Comparison of ENCODE assay signal across 10 mouse cellular contexts in genomic region chr6:114042332-114042731, GRCm38 (mm10). TPM values are rescaled to one million over a fixed set of nuclear protein-coding genes. Genes with fewer than 3 reads are reported as not detected.
DNase-seq lines count a peak whose midpoint lies in the region; ATAC-seq and TF ChIP-seq lines count a peak whose summit lies in the region.
"Had no signal": no experiment of that assay in that cellular context is flagged by ENCODE, and none has a peak within 500 bp of the region (broad histone marks: within the 10 kb centered on the region; RNA-seq: fewer than 3 reads in every experiment).

Atp2b2 (minus strand) TSS chr6:114042613.

- WGBS in neural tube, embryonic 13.5 days: 19% methylated on average over 12 of the region's 12 CpGs

- H3K36me3 ChIP-seq in E14TG2a.4 (ENCODE audit: insufficient read depth, low read length): no peaks in the 10 kb centered on the region
- no peaks in the 10 kb centered on the region for H3K36me3 ChIP-seq in neural tube, embryonic 13.5 days

- peak within 1 kb of the TSS; percentile 97 for H3K4me2 ChIP-seq in neural tube, embryonic 13.5 days

- peaks cover 64% of the 10 kb centered on the region for H3K27me3 ChIP-seq in E14TG2a.4 (ENCODE audit: insufficient read depth, low read length)
- peaks cover 56% of the 10 kb centered on the region for H3K27me3 ChIP-seq in neural tube, embryonic 13.5 days

- DNase-seq in gastrocnemius, adult 2 months: no peak
- DNase-seq in gastrocnemius, postnatal 10 days: no peak
- DNase-seq in embryo, embryonic 9.5 days (ENCODE audit: extremely low spot score): peak; percentile 4
- no peak for DNase-seq in layer of hippocampus, postnatal 14 days (ENCODE audit: low spot score in 2 of 2)
- DNase-seq in lung, postnatal 25 days (ENCODE audit: low spot score): no peak
- DNase-seq in thymus, postnatal 10 days (ENCODE audit: low spot score in 2 of 2): no peak

- intact Hi-C loops in gastrocnemius, adult 2 months (cut with DNase I): no loop called here

- peaks cover 18% of the 10 kb centered on the region for H3K9me3 ChIP-seq in E14TG2a.4 (ENCODE audit: low read length)
- H3K9me3 ChIP-seq in neural tube, embryonic 13.5 days: no peaks in the 10 kb centered on the region

- no peak for ATAC-seq in neural tube, embryonic 13.5 days (ENCODE audit: low read depth)

- peaks cover 10% of the 10 kb centered on the region for H3K4me1 ChIP-seq in E14TG2a.4 (replicated peaks; ENCODE audit: low read depth, low read length)
- H3K4me1 ChIP-seq in neural tube, embryonic 13.5 days (replicated peaks): peaks cover 9% of the 10 kb centered on the region

- peak within 1 kb of the TSS; percentile 81 for H3K9ac ChIP-seq in neural tube, embryonic 13.5 days

- no peak within 1 kb of the TSS for H3K27ac ChIP-seq in gastrocnemius, adult 2 months
- H3K27ac ChIP-seq in neural tube, embryonic 13.5 days (replicated peaks): no peak within 1 kb of the TSS

- TF ChIP-seq CTCF in gastrocnemius, adult 2 months (IDR thresholded peaks at IDR 0.05): no peak
- no peak for TF ChIP-seq CTCF in E14TG2a.4 (conservative IDR thresholded peaks at IDR 0.05; ENCODE audit: low read length)

- H3K4me3 ChIP-seq in gastrocnemius, adult 2 months: peak within 1 kb of the TSS; percentile 41
- peak within 1 kb of the TSS; percentile 82 for H3K4me3 ChIP-seq in E14TG2a.4 (replicated peaks; ENCODE audit: low read length)
- H3K4me3 ChIP-seq in neural tube, embryonic 13.5 days: peak within 1 kb of the TSS; percentile 65

RNA-seq across cellular contexts. Expression of gene Atp2b2, which starts in this region (rescaled TPM):
- total RNA-seq in gastrocnemius, adult 2 months (2021): under 1 TPM; 0.10 to 0.28 TPM
- total RNA-seq in gastrocnemius, postnatal 10 days (2021): under 1 TPM; 0.82 to 0.84 TPM
- 100 to 1,000 TPM; 310 to 322 TPM for total RNA-seq in layer of hippocampus, postnatal 14 days (2021)
- polyA plus RNA-seq in neural tube, embryonic 13.5 days (2015; fragmentation: Nextera tagmentation; extraction: Ambion mirVana): 22.0 and 23.4 TPM in 2 replicates
- total RNA-seq: common myeloid progenitor, adult 5-6 weeks had no signal
- polyA plus RNA-seq: C2C12 had no signal

Comparison
In these comparisons a context has a peak if more than half of its experiments do, and no peak if none do; other contexts are left out.
1. RNA of gene Atp2b2 (total RNA-seq): 310 to 322 TPM in layer of hippocampus, postnatal 14 days; 0.82 to 0.84 TPM in gastrocnemius, postnatal 10 days and 0.10 to 0.28 TPM in gastrocnemius, adult 2 months; every median in the first group is over 100 times any median in the second.
2. Peak in every context shown above with its lines, with median percentiles within 50 percentile points of each other: H3K4me3 ChIP-seq.